Mouse (Mus musculus) embryonic facial prominence, embryonic 15.5 days (tissue): ENCODE data around the gene Elf2. TPM values are rescaled to one million over a fixed set of nuclear protein-coding genes. Genes with fewer than 3 reads are reported as not detected.

ENCODE experiments used
- ATAC-seq: fragments of 200-750 bp; cut with Nextera tagmentation; 2 replicates; pipeline ENCODE4 v1.8.0; 2017; ENCODE audit warnings: low read depth, moderate TSS enrichment; ENCODE audit not compliant: insufficient number of reproducible peaks, low FRiP score, low TSS enrichment
- H3K27ac ChIP-seq: fragments of 300-500 bp; sonication (generic); replicated peaks from 2 replicates; pipeline ENCODE4 v1.5.1; 2015; ENCODE audit warnings: mild to moderate bottlenecking, inconsistent platforms
- H3K27me3 ChIP-seq: fragments of 300-500 bp; sonication (generic); 2 replicates; pipeline ENCODE4 v1.6.1; 2015; ENCODE audit warnings: inconsistent platforms
- H3K36me3 ChIP-seq: fragments of 300-500 bp; sonication (generic); 2 replicates; pipeline ENCODE4 v1.6.1; 2015; ENCODE audit warnings: mild to moderate bottlenecking, inconsistent platforms
- H3K4me1 ChIP-seq: fragments of 300-500 bp; sonication (generic); 2 replicates; pipeline ENCODE4 v1.6.1; 2015; ENCODE audit warnings: inconsistent platforms
- H3K4me2 ChIP-seq: fragments of 300-500 bp; sonication (generic); replicated peaks from 2 replicates; pipeline ENCODE4 v1.6.1; 2015; ENCODE audit warnings: mild to moderate bottlenecking, inconsistent platforms
- H3K4me3 ChIP-seq: fragments of 300-500 bp; sonication (generic); replicated peaks from 2 replicates; pipeline ENCODE4 v1.5.1; 2015; ENCODE audit warnings: mild to moderate bottlenecking, inconsistent platforms
- H3K9ac ChIP-seq: fragments of 300-500 bp; sonication (generic); 2 replicates; pipeline ENCODE4 v1.6.1; 2015; ENCODE audit warnings: inconsistent platforms
- H3K9me3 ChIP-seq: fragments of 300-500 bp; sonication (generic); replicated peaks from 2 replicates; pipeline ENCODE4 v1.6.1; 2016; ENCODE audit warnings: inconsistent platforms
- WGBS: fragments of 180-500 bp; shearing (Covaris S2); methylation state at CpG from one replicate; pipeline ENCODE4 v1.1.7; 2015; 5-methylcytosine and 5-hydroxymethylcytosine counted together
- polyA plus RNA-seq: library from polyadenylated mRNA; unstranded; fragments of >200 nt; fragmentation: Nextera tagmentation; extraction: Ambion mirVana; gene quantifications from 2 replicates; pipeline ENCODE4 v1.2.1, GENCODE M21; 2015

Elf2 gene
- polyA plus RNA-seq, 1 experiment from 2014 or later, result 60.8 TPM

DNA sequence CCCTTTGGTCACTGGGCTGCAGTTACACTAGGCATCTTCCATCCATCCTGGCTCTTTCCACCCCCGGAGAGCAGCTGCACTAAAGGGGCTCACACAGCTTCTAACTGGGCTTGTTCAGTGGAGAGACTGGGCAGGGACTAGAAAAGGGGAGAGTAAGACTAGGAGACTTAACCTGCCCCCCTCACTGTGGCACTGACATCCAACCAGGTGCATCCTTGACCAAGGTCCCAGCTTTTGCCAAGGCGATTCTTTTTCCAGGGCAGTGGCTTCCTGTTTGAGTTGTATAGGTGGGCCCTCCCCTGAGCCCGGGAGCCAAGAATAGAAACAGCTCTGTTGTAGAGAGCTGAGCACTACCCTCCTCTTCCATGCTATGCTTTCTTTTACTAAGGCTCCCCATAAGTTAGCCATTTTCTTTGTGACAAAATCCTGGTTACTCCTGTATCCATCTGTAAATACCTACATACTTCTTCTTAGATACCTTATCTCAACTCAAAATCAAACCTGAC, 37.4 kb downstream of the Elf2 start:
- no peak overlapping the region for H3K27ac ChIP-seq
- no peak overlapping the region for H3K4me2 ChIP-seq
- 0 out of 2 replicates have a peak, but pooled peaks cover 4% of the 10 kb centered on the region for H3K36me3 ChIP-seq
- no peaks in the 10 kb centered on the region for H3K27me3 ChIP-seq
- no peak overlapping the region for H3K9ac ChIP-seq
- no peak for ATAC-seq
- no peaks in the 10 kb centered on the region for H3K9me3 ChIP-seq
- no peaks in the 10 kb centered on the region for H3K4me1 ChIP-seq
- H3K4me3 ChIP-seq, result no peak overlapping the region
- WGBS, result 82% methylated on average over 3 of the region's 3 CpGs

DNA sequence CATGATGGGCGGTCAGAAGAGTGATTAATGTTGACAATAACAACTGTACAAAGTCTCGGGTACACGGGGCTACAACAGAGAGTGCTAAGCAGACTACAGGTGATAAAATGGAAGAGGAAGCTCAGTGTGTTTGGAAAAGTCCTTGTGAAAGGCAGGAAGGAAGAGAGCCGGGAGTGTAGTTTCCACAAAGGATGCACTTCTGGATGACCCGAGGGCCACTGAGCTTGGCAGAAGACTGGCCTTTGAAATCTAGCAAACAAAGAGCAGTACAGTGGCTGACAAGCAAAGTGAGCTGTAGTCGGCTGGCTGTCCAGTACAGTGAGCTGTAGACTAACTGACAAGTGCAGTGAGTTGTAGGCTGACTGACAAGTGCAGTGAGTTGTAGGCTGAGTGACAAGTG, 38.9 kb downstream of the Elf2 start:
- Histone ChIP-seq H3K27ac (no peak overlapping the region), H3K9ac (no peak overlapping the region), H3K27me3 (no peaks in the 10 kb centered on the region), H3K4me1 (no peaks in the 10 kb centered on the region), H3K4me3 (no peak overlapping the region), H3K36me3 (no peaks in the 10 kb centered on the region), H3K4me2 (no peak overlapping the region), H3K9me3 (no peaks in the 10 kb centered on the region)
- no peak for ATAC-seq
- WGBS, result 75% methylated on average over 6 of the region's 6 CpGs

DNA sequence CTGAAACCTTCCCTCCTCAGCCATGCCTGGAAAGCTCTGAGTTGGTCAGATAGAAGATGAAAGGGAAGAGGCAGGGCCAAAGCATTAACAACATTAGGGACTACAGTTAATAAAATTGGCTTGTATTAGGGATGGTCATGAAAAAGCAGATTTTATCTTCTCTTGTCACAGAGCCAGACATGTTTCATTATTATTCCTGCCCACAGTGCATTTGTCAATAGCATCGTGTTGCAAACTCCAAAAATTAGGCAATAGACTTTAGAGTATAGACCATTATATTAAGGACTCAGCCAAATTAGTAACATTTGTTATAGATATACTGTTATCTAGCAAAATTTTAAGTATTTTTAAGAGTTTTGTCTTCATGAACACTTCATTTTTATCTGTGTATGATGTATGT, 43.7 kb downstream of the Elf2 start:
- Histone ChIP-seq H3K27me3 (no peaks in the 10 kb centered on the region), H3K4me2 (no peak overlapping the region), H3K36me3 (no peaks in the 10 kb centered on the region), H3K4me3 (no peak overlapping the region), H3K9me3 (no peaks in the 10 kb centered on the region), H3K9ac (no peak overlapping the region), H3K27ac (no peak overlapping the region), H3K4me1 (no peaks in the 10 kb centered on the region)
- WGBS, result 63% methylated on average over 1 of the region's 1 CpGs
- no peak for ATAC-seq

DNA sequence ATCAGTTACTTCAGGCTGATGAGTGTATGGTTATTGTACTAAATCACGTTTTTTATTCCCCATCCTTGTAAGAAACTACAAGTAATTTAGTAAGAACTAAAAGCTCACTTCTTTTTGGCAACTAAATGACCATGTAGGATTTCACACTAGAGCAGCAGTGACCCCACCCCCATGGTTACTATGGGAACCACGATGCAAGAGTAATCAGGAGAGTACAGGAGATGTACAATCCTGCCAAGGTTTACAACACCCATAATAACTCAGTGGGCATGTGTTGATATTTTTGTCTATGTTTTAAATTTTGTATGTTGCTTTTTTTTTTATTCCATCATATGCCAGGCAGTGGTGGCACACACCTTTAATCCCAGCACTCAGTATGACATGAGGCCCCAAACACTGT, 45.2 kb downstream of the Elf2 start:
- H3K4me1 ChIP-seq, result no peaks in the 10 kb centered on the region
- H3K4me3 ChIP-seq, result no peak overlapping the region
- no peak overlapping the region for H3K4me2 ChIP-seq
- 70% methylated on average over 2 of the region's 2 CpGs for WGBS
- no peaks in the 10 kb centered on the region for H3K9me3 ChIP-seq
- no peak for ATAC-seq
- H3K27ac ChIP-seq, result no peak overlapping the region
- H3K27me3 ChIP-seq, result no peaks in the 10 kb centered on the region
- H3K9ac ChIP-seq, result no peak overlapping the region
- H3K36me3 ChIP-seq, result no peaks in the 10 kb centered on the region

DNA sequence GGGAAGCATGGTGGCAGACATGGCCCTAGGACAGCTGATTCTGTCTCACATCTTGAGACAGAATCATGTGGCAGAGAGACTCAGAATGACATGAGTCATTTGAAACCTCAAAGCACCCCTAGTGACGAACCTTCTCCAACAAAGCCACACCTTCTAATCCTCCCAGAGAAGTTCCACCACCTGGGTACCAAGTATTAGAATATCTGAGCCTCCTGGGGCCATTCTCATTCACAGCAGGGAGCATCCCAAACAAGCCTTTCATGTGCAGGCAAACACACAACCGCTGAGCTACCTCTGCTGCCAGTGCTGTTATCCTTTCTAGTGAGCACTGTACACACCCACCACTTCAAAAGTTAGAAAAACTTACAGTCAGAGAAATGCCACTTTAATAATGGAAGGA, 46.2 kb downstream of the Elf2 start:
- no peaks in the 10 kb centered on the region for H3K36me3 ChIP-seq
- no peak overlapping the region for H3K9ac ChIP-seq
- H3K9me3 ChIP-seq, result no peaks in the 10 kb centered on the region
- H3K4me1 ChIP-seq, result 0 out of 2 replicates have a peak, but pooled peaks cover 3% of the 10 kb centered on the region
- no peak overlapping the region for H3K27ac ChIP-seq
- no peak for ATAC-seq
- no peak overlapping the region for H3K4me2 ChIP-seq
- WGBS, result 36% methylated on average over 2 of the region's 2 CpGs
- H3K4me3 ChIP-seq, result no peak overlapping the region
- H3K27me3 ChIP-seq, result no peaks in the 10 kb centered on the region

DNA sequence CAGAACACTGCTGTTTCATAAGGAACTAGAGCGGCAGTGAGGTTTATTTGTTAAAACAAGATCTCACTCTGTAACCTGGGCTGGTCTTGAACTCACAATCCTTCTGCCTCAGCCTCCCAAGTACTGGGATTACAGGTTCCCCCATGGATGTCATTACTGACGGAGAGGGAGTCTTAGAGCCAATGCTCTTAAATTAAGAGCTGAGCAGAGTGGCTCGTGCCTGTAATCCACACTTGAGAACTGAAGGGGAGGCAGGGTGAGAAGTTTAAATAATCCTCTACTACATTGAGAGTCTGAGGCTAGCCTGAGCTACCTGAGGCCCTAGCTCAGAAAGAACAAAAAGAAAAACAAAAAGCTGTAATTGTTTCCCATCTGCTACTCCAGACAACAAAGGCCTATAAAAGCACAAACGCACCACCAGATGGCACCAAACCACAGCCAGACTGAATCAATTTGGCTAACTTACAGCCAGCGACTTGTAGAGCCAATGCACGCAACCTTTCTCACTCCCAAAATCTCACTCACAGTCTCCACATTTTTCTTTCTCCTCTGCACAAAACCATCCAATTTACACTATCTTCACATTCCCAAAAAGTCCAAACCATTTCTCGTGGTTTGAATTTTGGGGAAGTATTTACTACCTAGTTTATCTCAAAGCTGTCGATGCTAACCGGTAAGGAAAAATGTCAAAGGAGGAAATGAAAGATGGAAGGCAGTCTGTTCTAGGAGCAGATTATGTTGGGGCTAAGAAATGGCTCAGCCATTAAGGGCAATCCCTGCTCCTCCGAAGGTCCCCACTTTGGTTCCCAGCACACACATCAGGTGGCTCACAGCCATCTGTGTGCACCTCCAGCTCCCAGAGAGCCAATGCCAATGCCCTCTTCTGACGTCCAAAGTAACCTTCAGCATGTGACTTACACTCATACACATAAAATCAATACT, 51.3 kb downstream of the Elf2 start:
- Histone ChIP-seq H3K9me3 (no peaks in the 10 kb centered on the region), H3K4me1 (0 out of 2 replicates have a peak, but pooled peaks cover 5% of the 10 kb centered on the region), H3K9ac (no peak overlapping the region), H3K36me3 (no peaks in the 10 kb centered on the region), H3K4me2 (no peak overlapping the region), H3K27ac (no peak overlapping the region), H3K4me3 (no peak overlapping the region), H3K27me3 (no peaks in the 10 kb centered on the region)
- WGBS, result 52% methylated on average over 11 of the region's 11 CpGs
- no peak for ATAC-seq

DNA sequence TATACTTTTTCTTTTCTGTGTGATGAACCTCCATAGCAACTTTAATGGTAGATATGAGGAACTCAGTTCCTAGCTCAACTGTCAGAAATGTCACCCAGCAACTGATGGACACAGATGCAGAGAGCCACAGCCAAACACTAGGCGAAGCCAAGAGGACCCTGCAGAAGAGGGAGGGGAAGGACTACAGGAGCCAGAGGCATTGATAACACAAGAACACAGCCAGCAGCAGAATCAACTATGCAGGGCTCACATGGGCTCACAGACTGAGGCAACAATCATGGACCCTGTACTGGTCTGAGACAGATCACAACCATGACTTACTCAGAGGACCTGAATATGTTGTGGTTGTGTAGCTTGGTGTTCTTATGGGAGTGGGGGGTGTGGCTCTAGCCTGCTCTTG, 56.1 kb downstream of the Elf2 start:
- Histone ChIP-seq H3K4me1 (0 out of 2 replicates have a peak, but pooled peaks cover 3% of the 10 kb centered on the region), H3K36me3 (no peaks in the 10 kb centered on the region), H3K4me3 (no peak overlapping the region), H3K4me2 (no peak overlapping the region), H3K9me3 (no peaks in the 10 kb centered on the region), H3K27ac (no peak overlapping the region), H3K27me3 (no peaks in the 10 kb centered on the region), H3K9ac (no peak overlapping the region)
- ATAC-seq, result no peak
- 62% methylated on average over 1 of the region's 1 CpGs for WGBS

DNA sequence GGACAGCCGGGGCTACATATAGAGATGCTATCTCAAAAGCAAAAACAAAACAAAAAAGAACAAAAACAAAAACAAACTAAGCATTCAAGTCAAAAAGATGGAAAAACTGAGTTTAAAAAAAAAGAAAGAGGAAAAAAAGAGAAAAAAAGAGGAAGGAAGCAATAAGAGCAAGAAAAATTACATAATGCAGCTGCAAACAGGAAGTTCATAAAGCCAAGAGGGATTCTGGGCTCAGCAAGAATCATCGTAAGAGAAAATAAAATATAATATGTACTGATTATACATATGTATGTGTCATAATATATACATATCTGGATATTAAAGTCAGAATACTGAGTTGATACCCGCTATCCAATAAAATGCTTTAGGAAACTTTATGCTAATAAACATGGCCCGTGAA, 58.7 kb downstream of the Elf2 start:
- no peak for ATAC-seq
- no peaks in the 10 kb centered on the region for H3K9me3 ChIP-seq
- 89% methylated on average over 4 of the region's 4 CpGs for WGBS
- no peaks in the 10 kb centered on the region for H3K4me1 ChIP-seq
- H3K4me2 ChIP-seq, result no peak overlapping the region
- no peaks in the 10 kb centered on the region for H3K27me3 ChIP-seq
- H3K4me3 ChIP-seq, result no peak overlapping the region
- H3K9ac ChIP-seq, result no peak overlapping the region
- no peaks in the 10 kb centered on the region for H3K36me3 ChIP-seq
- H3K27ac ChIP-seq, result no peak overlapping the region

DNA sequence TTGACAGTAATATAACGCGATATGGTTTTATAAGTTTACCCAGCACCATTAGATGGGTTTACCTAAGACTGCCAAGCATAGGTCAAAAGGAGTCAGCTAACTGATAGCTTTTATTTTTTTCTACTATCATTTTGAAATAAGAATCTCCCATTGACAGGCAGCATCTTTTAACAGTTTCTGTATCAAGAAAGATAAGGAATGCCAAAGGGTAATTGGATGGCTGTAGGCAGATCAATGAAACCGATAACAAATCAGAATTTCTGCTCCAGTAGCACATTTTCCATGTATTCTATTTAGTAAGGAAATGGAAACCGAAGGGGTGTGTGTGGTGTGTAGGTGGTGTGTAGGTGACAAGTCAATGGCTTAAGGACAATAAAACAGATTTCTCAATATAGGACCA, 62.0 kb downstream of the Elf2 start:
- Histone ChIP-seq H3K4me1 (peaks cover 8% of the 10 kb centered on the region; the same call in 1 of the 2 replicates), H3K9me3 (no peaks in the 10 kb centered on the region), H3K27ac (no peak overlapping the region), H3K4me2 (no peak overlapping the region), H3K36me3 (no peaks in the 10 kb centered on the region), H3K9ac (no peak overlapping the region), H3K27me3 (no peaks in the 10 kb centered on the region), H3K4me3 (no peak overlapping the region)
- 76% methylated on average over 4 of the region's 4 CpGs for WGBS
- no peak for ATAC-seq

DNA sequence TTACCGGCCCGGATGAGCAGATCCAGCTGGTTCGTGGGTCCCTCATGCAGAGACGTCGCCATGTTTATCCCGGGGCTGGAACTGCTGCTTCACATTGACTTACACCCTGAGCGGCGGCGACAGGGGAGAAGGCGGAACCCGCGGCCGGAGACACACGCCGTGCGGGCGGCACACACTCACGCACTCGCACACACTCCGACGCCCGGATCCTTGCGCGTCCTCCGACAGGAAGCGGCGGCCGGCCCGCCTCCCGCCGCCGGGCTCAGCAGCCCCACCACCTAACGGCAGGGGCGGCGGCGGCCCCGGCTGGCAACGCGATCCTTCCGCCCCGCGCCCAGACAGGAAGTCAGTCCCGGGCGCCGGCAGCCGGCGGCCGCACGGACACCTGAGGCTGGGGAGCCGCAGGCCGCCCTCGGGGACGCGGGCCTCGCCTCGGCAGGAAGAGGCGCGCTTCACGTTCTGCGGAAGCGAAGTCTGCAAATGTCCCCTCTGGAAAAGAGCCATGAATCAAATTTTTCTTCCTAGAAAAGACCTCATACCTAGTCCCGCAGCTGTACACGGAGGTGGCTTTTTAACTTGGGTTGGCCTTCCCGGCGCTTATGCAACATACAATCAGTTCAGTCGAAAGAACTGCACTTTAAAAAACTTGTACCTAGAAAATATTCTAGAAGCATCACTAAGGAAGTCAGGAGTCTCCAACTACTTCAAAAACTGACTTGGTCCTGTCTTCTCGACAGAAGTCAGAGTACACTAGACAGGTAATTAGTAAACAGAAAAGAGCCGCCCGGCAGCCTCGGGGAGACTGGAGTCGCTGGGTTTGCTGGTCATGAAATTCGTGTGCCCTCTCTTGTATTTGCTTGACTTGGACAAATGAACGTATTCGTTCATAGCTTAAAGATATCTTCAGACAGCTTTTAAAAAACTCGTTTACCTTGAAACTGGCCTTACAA, 63.0 kb downstream of the Elf2 start:
- under 1% methylated on average over 71 of the region's 75 CpGs for WGBS
- Histone ChIP-seq H3K9ac (peak overlapping the region; percentile 96), H3K4me3 (peak overlapping the region; percentile 98), H3K27ac (peak overlapping the region; percentile 99), H3K4me2 (peak overlapping the region; percentile 65), H3K4me1 (peaks cover 8% of the 10 kb centered on the region; the same call in 1 of the 2 replicates), H3K36me3 (no peaks in the 10 kb centered on the region), H3K27me3 (no peaks in the 10 kb centered on the region), H3K9me3 (no peaks in the 10 kb centered on the region)
- ATAC-seq, result peak; percentile 73
